Mouse (Mus musculus): ENCODE measurements at regions not wholly inside any gene's neighbourhood (a gene's known extent, or its start where the extent isn't known, plus 50 kb on each side); places are given as distances from the start of the nearest gene placed in this dataset.

GRCm38 (mm10) chr1:138343451-138343850, 69.9 kb downstream of the Atp6v1g3 start:
- CTCF ChIA-PET = no interaction called here

- CTCF ChIA-PET = no interaction called here
These were observed 71.4 kb downstream of the Atp6v1g3 start for GRCm38 (mm10) chr1:138344920-138345319.

GRCm38 (mm10) chr1:138345992-138346391, 72.5 kb downstream of the Atp6v1g3 start:
- CTCF ChIA-PET = no interaction called here

GRCm38 (mm10) chr1:138346904-138347303, 73.4 kb downstream of the Atp6v1g3 start:
- CTCF ChIA-PET = interaction anchor here (0.7 kb wide), 1 partner anchor 578 kb away, joined by 3 read pairs; no protein-coding TSS in a partner anchor

GRCm38 (mm10) chr1:138348447-138348846, 74.9 kb downstream of the Atp6v1g3 start:
- CTCF ChIA-PET = no interaction called here

- CTCF ChIA-PET = no interaction called here
These were observed 75.6 kb downstream of the Atp6v1g3 start for GRCm38 (mm10) chr1:138349099-138349498.

- CTCF ChIA-PET = interaction anchor here (0.6 kb wide), 1 partner anchor 229 kb away, joined by 3 read pairs; no protein-coding TSS in a partner anchor
These were observed 82.9 kb downstream of the Atp6v1g3 start for GRCm38 (mm10) chr1:138356407-138356806.

GRCm38 (mm10) chr1:138362684-138363472, 89.3 kb downstream of the Atp6v1g3 start:
- CTCF ChIA-PET = no interaction called here

GRCm38 (mm10) chr1:138369953-138370482, 96.5 kb downstream of the Atp6v1g3 start:
- CTCF ChIA-PET = no interaction called here

- CTCF ChIA-PET = no interaction called here
These were observed 97.9 kb downstream of the Atp6v1g3 start for GRCm38 (mm10) chr1:138371474-138371873.

- CTCF ChIA-PET = no interaction called here
These were observed 110.6 kb downstream of the Atp6v1g3 start for GRCm38 (mm10) chr1:138384146-138384545.

GRCm38 (mm10) chr1:138385156-138385841, 111.8 kb downstream of the Atp6v1g3 start:
- CTCF ChIA-PET = no interaction called here

- CTCF ChIA-PET = no interaction called here
These were observed 112.5 kb downstream of the Atp6v1g3 start for GRCm38 (mm10) chr1:138386001-138386400.

- CTCF ChIA-PET = no interaction called here
These were observed 115.1 kb downstream of the Atp6v1g3 start for GRCm38 (mm10) chr1:138388634-138389033.

- CTCF ChIA-PET = no interaction called here
These were observed 116.1 kb downstream of the Atp6v1g3 start for GRCm38 (mm10) chr1:138389676-138390075.

- CTCF ChIA-PET = no interaction called here
These were observed 145.1 kb downstream of the Atp6v1g3 start for GRCm38 (mm10) chr1:138418610-138419009.

GRCm38 (mm10) chr1:138427416-138427815, 153.9 kb downstream of the Atp6v1g3 start:
- CTCF ChIA-PET = interaction anchor here (0.6 kb wide), 1 partner anchor 19 kb away, joined by 4 read pairs; no protein-coding TSS in a partner anchor

Measured in spleen, embryonic (tissue).